Mouse (Mus musculus): Measurements from ENCODE around the gene Mtss1l.

Mtss1l gene

GRCm38 (mm10) chr8:110720685-110721598 is at the start of gene Mtss1l:
Gene Mtss1l (plus strand): TSS chr8:110721476.
- peak; percentile 85 for DNase-seq (ENCODE audit: low spot score)

- peak; percentile 4 for DNase-seq (ENCODE audit: low spot score)
Measured at GRCm38 (mm10) chr8:110672133-110672532, 49.1 kb upstream of the Mtss1l start.

GRCm38 (mm10) chr8:110673168-110673567 is 48.1 kb upstream of the Mtss1l start:
- DNase-seq (ENCODE audit: low spot score), result no peak

GRCm38 (mm10) chr8:110674589-110674988 is 46.7 kb upstream of the Mtss1l start:
- no peak for DNase-seq (ENCODE audit: low spot score)

GRCm38 (mm10) chr8:110676702-110677101 is 44.6 kb upstream of the Mtss1l start:
- no peak for DNase-seq (ENCODE audit: low spot score)

- no peak for DNase-seq (ENCODE audit: low spot score)
Measured at GRCm38 (mm10) chr8:110677174-110677660, 44.1 kb upstream of the Mtss1l start.

- DNase-seq (ENCODE audit: low spot score), result no peak
Measured at GRCm38 (mm10) chr8:110678989-110679388, 42.3 kb upstream of the Mtss1l start.

GRCm38 (mm10) chr8:110687726-110688125 is 33.5 kb upstream of the Mtss1l start:
- DNase-seq (ENCODE audit: low spot score), result no peak

GRCm38 (mm10) chr8:110689961-110690360 is 31.3 kb upstream of the Mtss1l start:
- peak; percentile 19 for DNase-seq (ENCODE audit: low spot score)

- no peak for DNase-seq (ENCODE audit: low spot score)
Measured at GRCm38 (mm10) chr8:110694226-110694625, 27.1 kb upstream of the Mtss1l start.

GRCm38 (mm10) chr8:110694826-110695225 is 26.4 kb upstream of the Mtss1l start:
- no peak for DNase-seq (ENCODE audit: low spot score)

- no peak for DNase-seq (ENCODE audit: low spot score)
Measured at GRCm38 (mm10) chr8:110695431-110695830, 25.8 kb upstream of the Mtss1l start.

- no peak for DNase-seq (ENCODE audit: low spot score)
Measured at GRCm38 (mm10) chr8:110696051-110696450, 25.2 kb upstream of the Mtss1l start.

- DNase-seq (ENCODE audit: low spot score), result no peak
Measured at GRCm38 (mm10) chr8:110697571-110697970, 23.7 kb upstream of the Mtss1l start.

GRCm38 (mm10) chr8:110698098-110698497 is 23.2 kb upstream of the Mtss1l start:
- no peak for DNase-seq (ENCODE audit: low spot score)

GRCm38 (mm10) chr8:110699501-110699900 is 21.8 kb upstream of the Mtss1l start:
- DNase-seq (ENCODE audit: low spot score), result no peak

GRCm38 (mm10) chr8:110700561-110700960 is 20.7 kb upstream of the Mtss1l start:
- no peak for DNase-seq (ENCODE audit: low spot score)

- DNase-seq (ENCODE audit: low spot score), result no peak
Measured at GRCm38 (mm10) chr8:110702636-110703459, 18.4 kb upstream of the Mtss1l start.

GRCm38 (mm10) chr8:110703460-110704061 is 17.7 kb upstream of the Mtss1l start:
- DNase-seq (ENCODE audit: low spot score), result no peak

- DNase-seq (ENCODE audit: low spot score), result no peak
Measured at GRCm38 (mm10) chr8:110704103-110704502, 17.2 kb upstream of the Mtss1l start.

GRCm38 (mm10) chr8:110705391-110706287 is 15.6 kb upstream of the Mtss1l start:
- no peak for DNase-seq (ENCODE audit: low spot score)

Measured in yolk sac, embryonic 10.5 days (tissue).